Mouse (Mus musculus): ENCODE results near the gene Mtmr6. TPM values are rescaled to one million over a fixed set of nuclear protein-coding genes. Genes with fewer than 3 reads are reported as not detected.

The Mtmr6 gene
- polyA plus RNA-seq, 1 experiment, result 36.6 TPM

DNA sequence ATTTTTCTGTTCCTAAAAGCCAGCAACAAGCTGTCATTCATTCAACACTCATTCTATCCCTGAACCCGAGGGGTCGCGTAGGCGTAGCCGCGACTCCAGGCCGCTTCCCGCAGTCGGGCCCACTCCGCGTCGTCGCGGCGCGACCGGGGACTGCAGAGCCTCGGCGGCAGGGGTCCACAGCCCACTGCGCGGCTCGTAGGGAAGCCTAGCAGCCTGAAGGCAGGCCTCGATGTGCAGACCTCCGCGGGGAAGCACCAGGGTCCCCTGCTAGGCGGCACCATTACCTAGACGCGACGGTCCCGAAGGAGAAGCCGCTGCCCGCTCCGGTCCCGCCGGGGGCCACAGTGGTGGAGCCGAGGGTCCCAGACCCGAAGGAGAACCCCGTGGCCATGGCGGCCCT, 14.1 kb upstream of the Mtmr6 start:
- TF ChIP-seq POLR2A (IDR thresholded peaks at IDR 0.05; ENCODE audit: insufficient read depth, low read length) (no peak), CTCF (IDR thresholded peaks at IDR 0.05; ENCODE audit: low read depth, low read length) (no peak), EP300 (IDR thresholded peaks at IDR 0.05; ENCODE audit: insufficient read depth, low read depth, low read length) (no peak)
- H3K27ac ChIP-seq (ENCODE audit: insufficient read depth, low read length), result no peak overlapping the region
- no peaks in the 10 kb centered on the region for H3K9me3 ChIP-seq (replicated peaks; ENCODE audit: control insufficient read depth, insufficient read depth, low read length, poor library complexity, severe bottlenecking)
- H3K4me1 ChIP-seq (ENCODE audit: control insufficient read depth, insufficient read depth, low read length), result no peaks in the 10 kb centered on the region
- peak overlapping the region; percentile 87 for H3K4me3 ChIP-seq (ENCODE audit: low read depth, low read length)
- no peaks in the 10 kb centered on the region for H3K27me3 ChIP-seq (ENCODE audit: control insufficient read depth, insufficient read depth, low read length, poor library complexity, severe bottlenecking)
- peaks cover 3% of the 10 kb centered on the region; the same call in 1 of the 2 replicates for H3K36me3 ChIP-seq (ENCODE audit: control insufficient read depth, insufficient read depth, low read length, poor library complexity, severe bottlenecking)
- H3K9ac ChIP-seq (ENCODE audit: low read depth, poor library complexity, severe bottlenecking), result peak overlapping the region; percentile 87

DNA sequence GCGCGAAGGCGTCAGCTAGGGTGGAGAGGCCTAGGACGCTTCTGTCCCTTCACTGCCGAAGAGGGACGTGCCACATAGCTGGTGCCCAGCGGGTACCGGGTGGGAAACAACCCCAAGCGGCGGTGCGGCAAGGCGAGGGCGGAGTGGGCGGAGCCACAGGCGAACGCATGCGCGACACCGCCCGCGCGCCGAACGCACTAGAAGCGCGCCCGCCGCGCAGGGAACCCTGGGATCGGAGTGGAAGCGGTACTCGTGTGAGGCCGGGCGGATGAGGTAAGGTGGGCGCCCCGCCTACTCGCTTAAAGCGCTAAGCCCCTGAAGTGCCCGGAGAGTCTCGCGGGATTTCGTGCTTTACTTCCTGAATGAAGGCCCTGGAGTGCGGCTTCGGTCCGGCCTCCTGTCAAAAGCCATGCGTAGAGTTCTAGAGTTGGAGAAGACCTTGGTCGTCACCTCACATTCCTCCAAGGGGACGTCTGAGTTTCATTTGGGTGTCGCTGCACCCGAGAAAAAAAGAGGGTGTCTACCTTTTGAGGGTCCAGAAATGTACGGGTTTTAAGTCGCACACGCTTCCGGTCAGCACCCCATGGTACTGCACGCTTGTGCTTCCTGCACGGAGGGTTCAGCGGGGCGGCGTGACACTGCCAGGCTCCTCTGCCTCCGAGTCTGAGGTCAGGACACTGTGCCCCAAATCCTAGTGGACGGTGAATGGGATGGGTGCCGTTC, 13.6 kb upstream of the Mtmr6 start, which contains the start of the genes Nupl1 and Gm49336:
TSS of gene Nupl1 (minus strand) at position 151 of the 723 bp plus-strand sequence.
TSS of gene Gm49336 (minus strand) at position 227 of the 723 bp plus-strand sequence.
- H3K27me3 ChIP-seq (ENCODE audit: control insufficient read depth, insufficient read depth, low read length, poor library complexity, severe bottlenecking), result no peaks in the 10 kb centered on the region
- H3K9me3 ChIP-seq (replicated peaks; ENCODE audit: control insufficient read depth, insufficient read depth, low read length, poor library complexity, severe bottlenecking), result no peaks in the 10 kb centered on the region
- H3K36me3 ChIP-seq (ENCODE audit: control insufficient read depth, insufficient read depth, low read length, poor library complexity, severe bottlenecking), result peaks cover 3% of the 10 kb centered on the region; the same call in 1 of the 2 replicates
- TF ChIP-seq POLR2A (IDR thresholded peaks at IDR 0.05; ENCODE audit: insufficient read depth, low read length) (peak; percentile 50), EP300 (IDR thresholded peaks at IDR 0.05; ENCODE audit: insufficient read depth, low read depth, low read length) (no peak)
- peak within 1 kb of the TSS; percentile 87 for H3K9ac ChIP-seq (ENCODE audit: low read depth, poor library complexity, severe bottlenecking)
- H3K27ac ChIP-seq (ENCODE audit: insufficient read depth, low read length), result peak within 1 kb of the TSS; percentile 64
- peak within 1 kb of the TSS; percentile 87 for H3K4me3 ChIP-seq (ENCODE audit: low read depth, low read length)
- no peaks in the 10 kb centered on the region for H3K4me1 ChIP-seq (ENCODE audit: control insufficient read depth, insufficient read depth, low read length)

DNA sequence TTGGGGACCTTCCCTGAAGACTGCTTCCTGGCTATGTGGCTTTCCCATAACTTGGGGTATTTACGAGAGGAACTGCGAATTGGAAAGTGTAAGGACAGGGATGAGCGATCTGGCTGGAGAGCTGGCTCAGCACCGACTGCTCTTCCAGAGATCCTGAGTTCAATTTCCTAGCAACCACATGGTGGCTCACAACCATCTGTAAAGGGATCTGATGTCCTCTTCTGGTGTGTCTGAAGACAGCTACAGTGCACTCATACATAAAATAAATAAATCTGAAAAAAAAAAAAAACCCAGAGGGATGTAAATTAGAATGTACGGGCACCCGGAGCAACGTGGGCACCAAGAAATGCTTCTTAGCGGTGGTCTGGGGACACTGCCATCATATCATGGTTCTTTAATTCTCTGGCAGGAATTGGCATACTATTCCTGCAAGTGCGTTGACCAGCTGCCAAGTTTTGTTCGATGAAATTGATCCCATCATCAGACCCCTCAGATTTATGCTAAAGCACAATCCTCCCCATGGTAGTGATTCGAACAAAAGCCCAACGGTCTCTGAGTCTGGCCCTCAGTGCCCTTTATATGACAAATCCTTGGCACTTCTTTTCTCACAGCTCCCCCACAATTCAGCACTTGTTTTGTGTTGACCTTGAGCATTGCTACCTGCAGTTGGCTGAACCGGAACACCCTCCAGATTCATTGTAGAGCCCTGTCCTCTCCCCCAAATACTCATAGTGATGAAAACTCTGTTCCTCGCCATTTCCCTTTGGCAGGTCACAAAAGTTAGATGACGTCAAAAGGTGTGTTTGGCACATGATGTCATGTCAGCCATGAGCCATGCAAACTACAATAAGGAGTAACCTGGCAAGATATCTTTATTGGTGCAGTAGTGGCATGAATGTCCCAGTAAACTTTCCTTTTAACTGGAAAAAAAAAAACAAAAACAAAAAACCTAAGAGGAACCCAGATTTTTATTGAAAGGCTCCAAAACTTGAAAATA, 12.7 kb upstream of the Mtmr6 start:
- Histone ChIP-seq H3K36me3 (ENCODE audit: control insufficient read depth, insufficient read depth, low read length, poor library complexity, severe bottlenecking) (no peaks in the 10 kb centered on the region), H3K9ac (ENCODE audit: low read depth, poor library complexity, severe bottlenecking) (peak overlapping the region; percentile 44), H3K27me3 (ENCODE audit: control insufficient read depth, insufficient read depth, low read length, poor library complexity, severe bottlenecking) (no peaks in the 10 kb centered on the region), H3K4me3 (ENCODE audit: low read depth, low read length) (peak overlapping the region; percentile 84), H3K27ac (ENCODE audit: insufficient read depth, low read length) (peak overlapping the region; percentile 64), H3K9me3 (replicated peaks; ENCODE audit: control insufficient read depth, insufficient read depth, low read length, poor library complexity, severe bottlenecking) (no peaks in the 10 kb centered on the region), H3K4me1 (ENCODE audit: control insufficient read depth, insufficient read depth, low read length) (no peaks in the 10 kb centered on the region)
- no peak for TF ChIP-seq EP300 (IDR thresholded peaks at IDR 0.05; ENCODE audit: insufficient read depth, low read depth, low read length)
- TF ChIP-seq CTCF (IDR thresholded peaks at IDR 0.05; ENCODE audit: low read depth, low read length), result no peak
- no peak for TF ChIP-seq POLR2A (IDR thresholded peaks at IDR 0.05; ENCODE audit: insufficient read depth, low read length)

DNA sequence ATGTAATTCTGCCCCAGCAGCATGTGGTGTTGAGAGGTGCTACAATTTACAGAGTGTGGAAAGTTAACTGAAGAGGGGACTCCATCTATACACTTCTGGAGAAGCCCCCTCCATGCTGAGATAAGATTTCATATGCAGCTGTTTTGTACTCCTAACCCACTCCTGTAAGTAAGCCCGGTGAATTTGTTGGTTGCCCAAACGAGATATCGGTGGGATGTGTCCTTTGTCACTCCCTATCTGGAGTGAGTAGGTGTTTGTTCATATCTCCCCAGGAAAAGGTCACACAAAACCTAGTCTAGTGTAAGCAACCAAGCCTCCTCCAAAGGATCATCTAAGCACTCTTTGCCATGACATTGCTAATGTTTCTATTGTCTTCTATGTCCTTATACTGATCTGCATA, 11.6 kb upstream of the Mtmr6 start:
- no peak overlapping the region for H3K4me3 ChIP-seq (ENCODE audit: low read depth, low read length)
- H3K9ac ChIP-seq (ENCODE audit: low read depth, poor library complexity, severe bottlenecking), result no peak overlapping the region
- H3K27me3 ChIP-seq (ENCODE audit: control insufficient read depth, insufficient read depth, low read length, poor library complexity, severe bottlenecking), result no peaks in the 10 kb centered on the region
- H3K27ac ChIP-seq (ENCODE audit: insufficient read depth, low read length), result no peak overlapping the region
- H3K4me1 ChIP-seq (ENCODE audit: control insufficient read depth, insufficient read depth, low read length), result no peaks in the 10 kb centered on the region
- H3K9me3 ChIP-seq (replicated peaks; ENCODE audit: control insufficient read depth, insufficient read depth, low read length, poor library complexity, severe bottlenecking), result no peaks in the 10 kb centered on the region
- H3K36me3 ChIP-seq (ENCODE audit: control insufficient read depth, insufficient read depth, low read length, poor library complexity, severe bottlenecking), result no peaks in the 10 kb centered on the region
- TF ChIP-seq CTCF (IDR thresholded peaks at IDR 0.05; ENCODE audit: low read depth, low read length) (no peak), EP300 (IDR thresholded peaks at IDR 0.05; ENCODE audit: insufficient read depth, low read depth, low read length) (no peak), POLR2A (IDR thresholded peaks at IDR 0.05; ENCODE audit: insufficient read depth, low read length) (no peak)

DNA sequence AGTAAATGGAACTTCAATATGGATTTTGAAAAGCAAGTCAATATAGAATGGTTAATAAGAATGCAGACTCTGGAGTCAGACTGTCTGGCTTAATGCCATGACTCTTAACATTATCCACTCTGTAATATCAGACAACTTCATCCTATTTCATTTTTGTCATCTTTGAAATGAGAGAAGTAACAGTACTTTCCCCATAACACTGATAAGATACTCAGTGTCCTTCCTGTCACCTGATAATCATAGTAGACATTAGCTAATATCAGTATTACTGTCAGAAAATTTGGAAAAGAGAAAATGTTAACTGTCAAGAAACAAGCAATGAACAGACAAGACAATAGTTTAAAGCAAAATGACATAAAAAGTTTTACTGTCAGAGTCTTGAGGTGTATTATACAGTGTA, 10.3 kb upstream of the Mtmr6 start:
- H3K27me3 ChIP-seq (ENCODE audit: control insufficient read depth, insufficient read depth, low read length, poor library complexity, severe bottlenecking), result no peaks in the 10 kb centered on the region
- no peak overlapping the region for H3K4me3 ChIP-seq (ENCODE audit: low read depth, low read length)
- TF ChIP-seq POLR2A (IDR thresholded peaks at IDR 0.05; ENCODE audit: insufficient read depth, low read length) (no peak), EP300 (IDR thresholded peaks at IDR 0.05; ENCODE audit: insufficient read depth, low read depth, low read length) (no peak), CTCF (IDR thresholded peaks at IDR 0.05; ENCODE audit: low read depth, low read length) (no peak)
- H3K36me3 ChIP-seq (ENCODE audit: control insufficient read depth, insufficient read depth, low read length, poor library complexity, severe bottlenecking), result no peaks in the 10 kb centered on the region
- H3K9ac ChIP-seq (ENCODE audit: low read depth, poor library complexity, severe bottlenecking), result no peak overlapping the region
- H3K4me1 ChIP-seq (ENCODE audit: control insufficient read depth, insufficient read depth, low read length), result no peaks in the 10 kb centered on the region
- H3K9me3 ChIP-seq (replicated peaks; ENCODE audit: control insufficient read depth, insufficient read depth, low read length, poor library complexity, severe bottlenecking), result no peaks in the 10 kb centered on the region
- H3K27ac ChIP-seq (ENCODE audit: insufficient read depth, low read length), result no peak overlapping the region
